Mouse (Mus musculus): ENCODE results near the gene Litaf. TPM values are rescaled to one million over a fixed set of nuclear protein-coding genes. Genes with fewer than 3 reads are reported as not detected.

Gene Litaf
- polyA plus RNA-seq, 1 experiment from 2014 or later, result 134 TPM

DNA sequence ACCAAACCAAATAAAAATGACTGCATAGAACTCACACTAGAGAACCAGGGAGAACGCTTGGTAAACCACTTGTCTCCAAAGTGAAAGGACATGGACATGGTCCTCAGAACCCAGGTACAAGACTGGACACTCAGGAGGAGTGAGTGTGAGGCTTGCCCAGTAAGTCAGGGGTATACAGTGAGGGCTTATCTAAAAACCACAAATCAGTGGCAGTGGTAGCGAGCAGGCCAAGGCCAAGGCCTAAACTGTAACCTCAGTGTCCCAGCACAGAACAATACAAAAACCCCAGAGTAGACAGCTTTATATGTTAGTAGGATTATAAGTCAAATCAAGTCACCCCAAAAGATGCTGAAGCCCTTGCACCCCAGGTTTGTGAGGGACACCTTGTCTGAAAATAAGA, 154.9 kb downstream of the Litaf start:
- no peak overlapping the region for H3K4me2 ChIP-seq (replicated peaks; ENCODE audit: low read depth, low read length)
- no peak overlapping the region for H3K27ac ChIP-seq (ENCODE audit: low read length)
- no peak overlapping the region for H3K4me3 ChIP-seq (ENCODE audit: low read length)
- H3K9ac ChIP-seq (replicated peaks; ENCODE audit: low read length), result no peak overlapping the region
- no peaks in the 10 kb centered on the region for H3K27me3 ChIP-seq (ENCODE audit: insufficient read depth, low read length)
- no peaks in the 10 kb centered on the region for H3K9me3 ChIP-seq (ENCODE audit: low read length)
- H3K36me3 ChIP-seq (ENCODE audit: insufficient read depth, low read length), result no peaks in the 10 kb centered on the region
- 85% methylated on average over 2 of the region's 2 CpGs for WGBS
- H3K4me1 ChIP-seq (ENCODE audit: insufficient read depth, low read length), result no peaks in the 10 kb centered on the region
- no peak for ATAC-seq (ENCODE audit: low FRiP score, low TSS enrichment)

DNA sequence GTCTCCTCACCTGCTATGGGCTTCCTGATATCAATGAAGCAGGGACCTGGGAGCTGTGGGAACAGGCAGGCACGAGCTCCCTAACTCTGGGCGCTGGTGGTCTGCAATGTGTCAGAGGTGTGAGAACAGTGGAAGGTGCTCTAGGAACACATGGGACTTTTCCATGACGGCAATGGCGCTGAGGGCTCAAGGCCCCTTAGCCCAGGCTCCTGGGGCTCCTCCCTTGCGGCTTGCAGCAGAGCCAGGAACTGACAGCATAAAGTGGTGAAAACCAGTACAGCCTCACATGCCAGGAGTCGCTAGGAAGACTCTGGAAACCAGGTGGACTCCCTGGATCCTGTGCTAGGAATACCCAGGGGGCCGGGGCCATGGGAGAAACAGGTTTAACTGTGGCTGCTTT, 155.4 kb downstream of the Litaf start:
- 79% methylated on average over 7 of the region's 7 CpGs for WGBS
- Histone ChIP-seq H3K9me3 (ENCODE audit: low read length) (no peaks in the 10 kb centered on the region), H3K4me3 (ENCODE audit: low read length) (no peak overlapping the region), H3K4me1 (ENCODE audit: insufficient read depth, low read length) (0 out of 2 replicates have a peak, but pooled peaks cover 3% of the 10 kb centered on the region), H3K4me2 (replicated peaks; ENCODE audit: low read depth, low read length) (no peak overlapping the region), H3K27me3 (ENCODE audit: insufficient read depth, low read length) (no peaks in the 10 kb centered on the region), H3K36me3 (ENCODE audit: insufficient read depth, low read length) (no peaks in the 10 kb centered on the region), H3K27ac (ENCODE audit: low read length) (no peak overlapping the region), H3K9ac (replicated peaks; ENCODE audit: low read length) (no peak overlapping the region)
- ATAC-seq (ENCODE audit: low FRiP score, low TSS enrichment), result no peak

Small RNA genes lying within 50 kb of the gene (microRNA-seq; reads per million reads assigned to microRNA genes)
- not detected for gene Gm26268

Other genes with a start within 250 kb of the Litaf start
- 2.9 and 3.5 TPM in 2 replicates for gene Rmi2, start 231.1 kb downstream of the Litaf start, polyA plus RNA-seq (2015; fragmentation: Nextera tagmentation; extraction: Ambion mirVana)
- gene Snn, start 5.2 kb downstream of the Litaf start, polyA plus RNA-seq (2015; fragmentation: Nextera tagmentation; extraction: Ambion mirVana), result 40.6 and 42.1 TPM in 2 replicates
- 33.4 and 34.8 TPM in 2 replicates for gene Txndc11, start 68.5 kb upstream of the Litaf start, polyA plus RNA-seq (2015; fragmentation: Nextera tagmentation; extraction: Ambion mirVana)
- 90.9 and 98.1 TPM in 2 replicates for gene Zc3h7a, start 110.2 kb upstream of the Litaf start, polyA plus RNA-seq (2015; fragmentation: Nextera tagmentation; extraction: Ambion mirVana)
- gene Rsl1d1, start 137.2 kb upstream of the Litaf start, polyA plus RNA-seq (2015; fragmentation: Nextera tagmentation; extraction: Ambion mirVana), result 179 and 182 TPM in 2 replicates
- gene Gspt1, start 188.2 kb upstream of the Litaf start, polyA plus RNA-seq (2015; fragmentation: Nextera tagmentation; extraction: Ambion mirVana), result 66.6 and 76.6 TPM in 2 replicates
- not detected in 2 replicates for gene Tnfrsf17, start 247.7 kb upstream of the Litaf start, polyA plus RNA-seq (2015; fragmentation: Nextera tagmentation; extraction: Ambion mirVana)